Mouse (Mus musculus) midbrain, embryonic 11.5 days (tissue): ENCODE results near the gene Zfp661. TPM values are rescaled to one million over a fixed set of nuclear protein-coding genes. Genes with fewer than 3 reads are reported as not detected.

Source experiments
- ATAC-seq: fragments of 200-750 bp; cut with Nextera tagmentation; 2 replicates; pipeline ENCODE4 v1.8.0; 2017; ENCODE audit warnings: moderate TSS enrichment, moderate library complexity; ENCODE audit not compliant: low FRiP score
- DNase-seq: peaks from one replicate; pipeline ENCODE4 v3.0.0; 2015; ENCODE audit warnings: low spot score; ENCODE audit errors: missing footprints
- H3K27ac ChIP-seq: fragments of 300-500 bp; sonication (generic); 2 replicates; pipeline ENCODE4 v1.5.1; 2014; ENCODE audit warnings: low read depth, low read length
- H3K27me3 ChIP-seq: fragments of 300-500 bp; sonication (generic); 2 replicates; pipeline ENCODE4 v1.6.1; 2014; ENCODE audit warnings: mild to moderate bottlenecking, low read length, moderate library complexity, mixed read lengths; ENCODE audit not compliant: control insufficient read depth, insufficient read depth
- H3K36me3 ChIP-seq: fragments of 300-500 bp; sonication (generic); 2 replicates; pipeline ENCODE4 v1.6.1; 2014; ENCODE audit warnings: mild to moderate bottlenecking, low read length, moderate library complexity, mixed read lengths; ENCODE audit not compliant: control insufficient read depth, insufficient read depth
- H3K4me1 ChIP-seq: fragments of 300-500 bp; sonication (generic); 2 replicates; pipeline ENCODE4 v1.6.1; 2014; ENCODE audit warnings: low read length; ENCODE audit not compliant: control insufficient read depth, insufficient read depth
- H3K4me2 ChIP-seq: fragments of 300-500 bp; sonication (generic); 2 replicates; pipeline ENCODE4 v1.6.1; 2014; ENCODE audit warnings: mild to moderate bottlenecking, moderate library complexity
- H3K4me3 ChIP-seq: fragments of 300-500 bp; sonication (generic); 2 replicates; pipeline ENCODE4 v1.5.1; 2014; ENCODE audit warnings: low read depth, low read length
- H3K9ac ChIP-seq: fragments of 300-500 bp; sonication (generic); 2 replicates; pipeline ENCODE4 v1.6.1; 2014; ENCODE audit warnings: low read length
- H3K9me3 ChIP-seq: fragments of 300-500 bp; sonication (generic); 2 replicates; pipeline ENCODE4 v1.6.1; 2016; ENCODE audit warnings: low read length; ENCODE audit not compliant: control insufficient read depth
- WGBS: fragments of 180-500 bp; shearing (Covaris S2); extraction: QIAGEN DNeasy Blood & Tissue Kit; methylation state at CpG from one replicate; pipeline ENCODE4 v1.1.7; 2014; 5-methylcytosine and 5-hydroxymethylcytosine counted together
- polyA plus RNA-seq: library from polyadenylated mRNA; unstranded; fragments of >200 nt; fragmentation: Nextera tagmentation; extraction: Ambion mirVana; gene quantifications from 2 replicates; pipeline ENCODE4 v1.2.1, GENCODE M21; 2014

Gene Zfp661
- polyA plus RNA-seq = 8.9 and 9.2 TPM in 2 replicates

GRCm38 (mm10) chr2:127586694-127587513 is at the start of gene Zfp661, which contains the start of gene Mrps5:
Gene Zfp661 (minus strand): TSS chr2:127587094.
Gene Mrps5 (plus strand): TSS chr2:127587222.
- DNase-seq (peak; percentile 99), ATAC-seq (peak; percentile 88)
- peak within 1 kb of the TSS; percentile 92 for H3K4me3 ChIP-seq
- H3K27me3 ChIP-seq = no peaks in the 10 kb centered on the region
- peak within 1 kb of the TSS; percentile 85 for H3K9ac ChIP-seq
- no peaks in the 10 kb centered on the region for H3K9me3 ChIP-seq
- H3K27ac ChIP-seq = peak within 1 kb of the TSS; percentile 87
- 5% methylated on average over 39 of the region's 39 CpGs for WGBS
- H3K4me2 ChIP-seq = peak within 1 kb of the TSS; percentile 67
- H3K36me3 ChIP-seq = no peaks in the 10 kb centered on the region
- peaks cover 20% of the 10 kb centered on the region for H3K4me1 ChIP-seq

GRCm38 (mm10) chr2:127635581-127635980 is 48.7 kb upstream of the Zfp661 start:
- no peak overlapping the region for H3K4me2 ChIP-seq
- no peak overlapping the region for H3K9ac ChIP-seq
- H3K27ac ChIP-seq = no peak overlapping the region
- no peaks in the 10 kb centered on the region for H3K9me3 ChIP-seq
- H3K4me3 ChIP-seq = no peak overlapping the region
- no peaks in the 10 kb centered on the region for H3K36me3 ChIP-seq
- WGBS = 75% methylated on average over 6 of the region's 6 CpGs
- no peak for ATAC-seq
- no peaks in the 10 kb centered on the region for H3K27me3 ChIP-seq
- no peaks in the 10 kb centered on the region for H3K4me1 ChIP-seq
- DNase-seq = no peak

GRCm38 (mm10) chr2:127632601-127633000 is 45.7 kb upstream of the Zfp661 start:
- no peaks in the 10 kb centered on the region for H3K4me1 ChIP-seq
- no peak for DNase-seq
- no peak overlapping the region for H3K4me3 ChIP-seq
- H3K9ac ChIP-seq = no peak overlapping the region
- WGBS = 68% methylated on average over 2 of the region's 2 CpGs
- H3K9me3 ChIP-seq = no peaks in the 10 kb centered on the region
- H3K27me3 ChIP-seq = no peaks in the 10 kb centered on the region
- no peak for ATAC-seq
- no peak overlapping the region for H3K4me2 ChIP-seq
- no peak overlapping the region for H3K27ac ChIP-seq
- no peaks in the 10 kb centered on the region for H3K36me3 ChIP-seq

GRCm38 (mm10) chr2:127627990-127628570 is 41.2 kb upstream of the Zfp661 start:
- WGBS = 82% methylated on average over 6 of the region's 6 CpGs
- Histone ChIP-seq H3K27me3 (no peaks in the 10 kb centered on the region), H3K4me1 (no peaks in the 10 kb centered on the region), H3K9me3 (no peaks in the 10 kb centered on the region), H3K36me3 (no peaks in the 10 kb centered on the region), H3K4me2 (no peak overlapping the region), H3K9ac (no peak overlapping the region), H3K27ac (no peak overlapping the region), H3K4me3 (no peak overlapping the region)
- no peak for DNase-seq
- no peak for ATAC-seq

GRCm38 (mm10) chr2:127627354-127627753 is 40.5 kb upstream of the Zfp661 start:
- H3K4me3 ChIP-seq = no peak overlapping the region
- no peaks in the 10 kb centered on the region for H3K9me3 ChIP-seq
- no peak for DNase-seq
- no peaks in the 10 kb centered on the region for H3K36me3 ChIP-seq
- 60% methylated on average over 6 of the region's 6 CpGs for WGBS
- H3K27me3 ChIP-seq = no peaks in the 10 kb centered on the region
- no peak overlapping the region for H3K27ac ChIP-seq
- H3K4me2 ChIP-seq = no peak overlapping the region
- H3K4me1 ChIP-seq = no peaks in the 10 kb centered on the region
- no peak for ATAC-seq
- H3K9ac ChIP-seq = no peak overlapping the region

GRCm38 (mm10) chr2:127625659-127626058 is 38.8 kb upstream of the Zfp661 start:
- Histone ChIP-seq H3K4me2 (no peak overlapping the region), H3K27me3 (no peaks in the 10 kb centered on the region), H3K4me3 (no peak overlapping the region), H3K27ac (no peak overlapping the region), H3K9me3 (no peaks in the 10 kb centered on the region), H3K36me3 (no peaks in the 10 kb centered on the region), H3K4me1 (no peaks in the 10 kb centered on the region), H3K9ac (no peak overlapping the region)
- WGBS = 77% methylated on average over 5 of the region's 5 CpGs
- DNase-seq = no peak
- ATAC-seq = no peak

- H3K27me3 ChIP-seq = no peaks in the 10 kb centered on the region
- H3K36me3 ChIP-seq = no peaks in the 10 kb centered on the region
- no peak overlapping the region for H3K9ac ChIP-seq
- no peak overlapping the region for H3K4me3 ChIP-seq
- H3K9me3 ChIP-seq = no peaks in the 10 kb centered on the region
- WGBS = 88% methylated on average over 2 of the region's 2 CpGs
- no peak overlapping the region for H3K4me2 ChIP-seq
- no peak overlapping the region for H3K27ac ChIP-seq
- no peaks in the 10 kb centered on the region for H3K4me1 ChIP-seq
- DNase-seq (no peak), ATAC-seq (no peak)
Observed at GRCm38 (mm10) chr2:127624786-127625185, 37.9 kb upstream of the Zfp661 start.

GRCm38 (mm10) chr2:127622065-127622464 is 35.2 kb upstream of the Zfp661 start:
- 57% methylated on average over 3 of the region's 3 CpGs for WGBS
- no peak for DNase-seq
- H3K4me2 ChIP-seq = no peak overlapping the region
- no peak overlapping the region for H3K9ac ChIP-seq
- no peak for ATAC-seq
- H3K27me3 ChIP-seq = no peaks in the 10 kb centered on the region
- no peaks in the 10 kb centered on the region for H3K36me3 ChIP-seq
- H3K27ac ChIP-seq = no peak overlapping the region
- H3K4me1 ChIP-seq = no peaks in the 10 kb centered on the region
- no peaks in the 10 kb centered on the region for H3K9me3 ChIP-seq
- no peak overlapping the region for H3K4me3 ChIP-seq

GRCm38 (mm10) chr2:127619311-127619710 is 32.4 kb upstream of the Zfp661 start:
- Histone ChIP-seq H3K9ac (no peak overlapping the region), H3K27ac (no peak overlapping the region), H3K4me1 (no peaks in the 10 kb centered on the region), H3K9me3 (no peaks in the 10 kb centered on the region), H3K4me3 (no peak overlapping the region), H3K4me2 (no peak overlapping the region), H3K27me3 (no peaks in the 10 kb centered on the region), H3K36me3 (no peaks in the 10 kb centered on the region)
- WGBS = 93% methylated on average over 3 of the region's 3 CpGs
- ATAC-seq = no peak
- DNase-seq = no peak
